Mouse (Mus musculus) kidney, adult 2 months (tissue): ENCODE data around the gene Vac14. TPM values are rescaled to one million over a fixed set of nuclear protein-coding genes. Genes with fewer than 3 reads are reported as not detected.

Source experiments
- DNase-seq: peaks from one replicate; pipeline ENCODE4 v3.0.0; 2021
- H3K27ac ChIP-seq: fragments of 200-500 bp; 2 replicates; pipeline ENCODE4 v1.5.1; 2012; ENCODE audit warnings: low read depth, low read length, control low read depth, inconsistent platforms; ENCODE audit not compliant: insufficient read depth
- H3K27me3 ChIP-seq: fragments of 200-500 bp; replicated peaks from 2 replicates; pipeline ENCODE4 v1.6.1; 2012; ENCODE audit warnings: mild to moderate bottlenecking, moderate library complexity, low read length, inconsistent platforms; ENCODE audit not compliant: control insufficient read depth, insufficient read depth
- H3K36me3 ChIP-seq: fragments of 200-500 bp; 2 replicates; pipeline ENCODE4 v1.6.1; 2012; ENCODE audit warnings: mild to moderate bottlenecking, moderate library complexity, low read length, inconsistent platforms; ENCODE audit not compliant: control insufficient read depth, insufficient read depth
- H3K4me1 ChIP-seq: fragments of 200-500 bp; 2 replicates; pipeline ENCODE4 v1.6.1; 2011; ENCODE audit warnings: low read length; ENCODE audit not compliant: control insufficient read depth, insufficient read depth
- H3K4me3 ChIP-seq: fragments of 200-500 bp; 2 replicates; pipeline ENCODE4 v1.5.1; 2011; ENCODE audit warnings: mild to moderate bottlenecking, low read depth, low read length, control low read depth; ENCODE audit not compliant: insufficient read depth
- CTCF ChIP-seq: fragments of 200-500 bp; conservative IDR thresholded peaks from 2 replicates; pipeline ENCODE4 v1.5.1; 2011; ENCODE audit warnings: low read depth, mild to moderate bottlenecking, control low read depth, low read length, moderate library complexity, mixed read lengths; ENCODE audit not compliant: insufficient read depth, insufficient read length
- POLR2A ChIP-seq: fragments of 200-500 bp; IDR thresholded peaks from one replicate; pipeline ENCODE4 v1.6.1; 2011; ENCODE audit warnings: low read depth, low read length, control low read depth
- WGBS: fragments of 180-500 bp; shearing (Covaris S2); methylation state at CpG from one replicate; pipeline ENCODE4 v1.1.7; 2018; 5-methylcytosine and 5-hydroxymethylcytosine counted together
- polyA plus RNA-seq: library from polyadenylated mRNA; depleted of rRNA; stranded (reverse); fragments of >200 nt; gene quantifications from 2 replicates; pipeline ENCODE4 v1.2.3, GENCODE M21; 2012

Gene Vac14
- polyA plus RNA-seq, 1 experiment = 36.8 TPM

GRCm38 (mm10) chr8:110678989-110679388, 60.6 kb downstream of the Vac14 start:
- peak; percentile 23 for DNase-seq
- H3K4me1 ChIP-seq = no peaks in the 10 kb centered on the region
- no peaks in the 10 kb centered on the region for H3K27me3 ChIP-seq
- WGBS = 46% methylated on average over 3 of the region's 3 CpGs
- no peak overlapping the region for H3K27ac ChIP-seq
- H3K36me3 ChIP-seq = no peaks in the 10 kb centered on the region
- no peak for TF ChIP-seq CTCF
- no peak for TF ChIP-seq POLR2A
- no peak overlapping the region for H3K4me3 ChIP-seq

GRCm38 (mm10) chr8:110687726-110688125, 69.3 kb downstream of the Vac14 start:
- H3K4me1 ChIP-seq = 0 out of 2 replicates have a peak, but pooled peaks cover 2% of the 10 kb centered on the region
- 0 out of 2 replicates have a peak overlapping the region, but pooled peaks have one; percentile 6 for H3K27ac ChIP-seq
- no peak overlapping the region for H3K4me3 ChIP-seq
- H3K36me3 ChIP-seq = no peaks in the 10 kb centered on the region
- TF ChIP-seq POLR2A (no peak), CTCF (no peak)
- H3K27me3 ChIP-seq = no peaks in the 10 kb centered on the region
- WGBS = 66% methylated on average over 5 of the region's 5 CpGs
- peak; percentile 83 for DNase-seq

- DNase-seq = no peak
Measured at GRCm38 (mm10) chr8:110689961-110690360, 71.6 kb downstream of the Vac14 start.

GRCm38 (mm10) chr8:110694226-110694625, 75.8 kb downstream of the Vac14 start:
- Histone ChIP-seq H3K27me3 (no peaks in the 10 kb centered on the region), H3K27ac (no peak overlapping the region), H3K4me1 (no peaks in the 10 kb centered on the region), H3K4me3 (no peak overlapping the region), H3K36me3 (no peaks in the 10 kb centered on the region)
- no peak for DNase-seq
- WGBS = 80% methylated on average over 5 of the region's 5 CpGs
- no peak for TF ChIP-seq POLR2A
- no peak for TF ChIP-seq CTCF

More at GRCm38 (mm10) chr8:110689961-110690360, 71.6 kb downstream of the Vac14 start:
- Histone ChIP-seq H3K36me3 (no peaks in the 10 kb centered on the region), H3K27ac (no peak overlapping the region; the same call in 1 of the 2 replicates), H3K4me3 (no peak overlapping the region), H3K4me1 (0 out of 2 replicates have a peak, but pooled peaks cover 2% of the 10 kb centered on the region), H3K27me3 (no peaks in the 10 kb centered on the region)
- TF ChIP-seq CTCF (no peak), POLR2A (no peak)
- WGBS = 74% methylated on average over 9 of the region's 9 CpGs

GRCm38 (mm10) chr8:110694826-110695225, 76.4 kb downstream of the Vac14 start:
- no peak overlapping the region for H3K27ac ChIP-seq
- TF ChIP-seq CTCF (no peak), POLR2A (no peak)
- H3K4me3 ChIP-seq = no peak overlapping the region
- DNase-seq = no peak
- H3K36me3 ChIP-seq = no peaks in the 10 kb centered on the region
- no peaks in the 10 kb centered on the region for H3K27me3 ChIP-seq
- WGBS = 65% methylated on average over 4 of the region's 4 CpGs
- no peaks in the 10 kb centered on the region for H3K4me1 ChIP-seq

GRCm38 (mm10) chr8:110695431-110695830, 77.0 kb downstream of the Vac14 start:
- no peak overlapping the region for H3K27ac ChIP-seq
- no peaks in the 10 kb centered on the region for H3K4me1 ChIP-seq
- no peaks in the 10 kb centered on the region for H3K27me3 ChIP-seq
- no peak overlapping the region for H3K4me3 ChIP-seq
- no peak for DNase-seq
- TF ChIP-seq POLR2A (no peak), CTCF (no peak)
- WGBS = 85% methylated on average over 5 of the region's 5 CpGs
- H3K36me3 ChIP-seq = no peaks in the 10 kb centered on the region

- H3K27me3 ChIP-seq = no peaks in the 10 kb centered on the region
- WGBS = 70% methylated on average over 4 of the region's 4 CpGs
- no peaks in the 10 kb centered on the region for H3K36me3 ChIP-seq
- no peak overlapping the region for H3K4me3 ChIP-seq
- no peak for DNase-seq
- no peaks in the 10 kb centered on the region for H3K4me1 ChIP-seq
- TF ChIP-seq CTCF (no peak), POLR2A (no peak)
- H3K27ac ChIP-seq = no peak overlapping the region
Measured at GRCm38 (mm10) chr8:110696051-110696450, 77.7 kb downstream of the Vac14 start.
